Mouse (Mus musculus): Measurements from ENCODE around the gene Pkn3. TPM values are rescaled to one million over a fixed set of nuclear protein-coding genes. Genes with fewer than 3 reads are reported as not detected.
"Not testable (repeated sequence)": the region's sequence is repeated elsewhere in the genome, so short reads cannot be mapped to it uniquely, and the experiment has no call there.

The Pkn3 gene
- total RNA-seq, 2 experiments from 2014 or later = 2.5 to 3.9 TPM

- DNase-seq (ENCODE audit: low spot score) = peak; percentile 41
Measured at GRCm38 (mm10) chr2:30095882-30096527, 18.5 kb downstream of the Pkn3 start.

- no peak for DNase-seq (ENCODE audit: low spot score)
Measured at GRCm38 (mm10) chr2:30100214-30100613, 22.7 kb downstream of the Pkn3 start.

- no peak for DNase-seq (ENCODE audit: low spot score)
Measured at GRCm38 (mm10) chr2:30106364-30106763, 28.9 kb downstream of the Pkn3 start.

GRCm38 (mm10) chr2:30107646-30108045, 30.2 kb downstream of the Pkn3 start:
- no peak for DNase-seq (ENCODE audit: low spot score)

GRCm38 (mm10) chr2:30108260-30108659, 30.8 kb downstream of the Pkn3 start:
- no peak for DNase-seq (ENCODE audit: low spot score)

- DNase-seq (ENCODE audit: low spot score) = no peak
Measured at GRCm38 (mm10) chr2:30111500-30111899, 34.0 kb downstream of the Pkn3 start.

- DNase-seq (ENCODE audit: low spot score) = no peak
Measured at GRCm38 (mm10) chr2:30112564-30112963, 35.1 kb downstream of the Pkn3 start.

GRCm38 (mm10) chr2:30119641-30120051, 42.2 kb downstream of the Pkn3 start:
- no peak for DNase-seq (ENCODE audit: low spot score)

GRCm38 (mm10) chr2:30120269-30120668, 42.8 kb downstream of the Pkn3 start:
- DNase-seq (ENCODE audit: low spot score) = no peak

- DNase-seq (ENCODE audit: low spot score) = no peak
Measured at GRCm38 (mm10) chr2:30122766-30123165, 45.3 kb downstream of the Pkn3 start.

GRCm38 (mm10) chr2:30123729-30124471, 46.4 kb downstream of the Pkn3 start:
- DNase-seq (ENCODE audit: low spot score) = peak; percentile 14

- DNase-seq (ENCODE audit: low spot score) = peak; percentile 97
Measured at GRCm38 (mm10) chr2:30124472-30125274, 47.2 kb downstream of the Pkn3 start, which contains the start of gene Zer1. TSS of gene Zer1 (minus strand) at chr2:30124585.

- DNase-seq (ENCODE audit: low spot score) = peak; percentile 42
Measured at GRCm38 (mm10) chr2:30128789-30129188, 51.3 kb downstream of the Pkn3 start.

GRCm38 (mm10) chr2:30130156-30130555, 52.7 kb downstream of the Pkn3 start:
- no peak for DNase-seq (ENCODE audit: low spot score)

- DNase-seq (ENCODE audit: low spot score) = not testable (repeated sequence)
Measured at GRCm38 (mm10) chr2:30131240-30131639, 53.8 kb downstream of the Pkn3 start.

- DNase-seq (ENCODE audit: low spot score) = peak; percentile 48
Measured at GRCm38 (mm10) chr2:30132801-30133612, 55.5 kb downstream of the Pkn3 start.

- peak; percentile 99 for DNase-seq (ENCODE audit: low spot score)
Measured at GRCm38 (mm10) chr2:30133613-30134377, 56.3 kb downstream of the Pkn3 start, which contains the start of gene Tbc1d13. TSS of gene Tbc1d13 (plus strand) at chr2:30133746.

- DNase-seq (ENCODE audit: low spot score) = no peak
Measured at GRCm38 (mm10) chr2:30134378-30134711, 56.9 kb downstream of the Pkn3 start.

GRCm38 (mm10) chr2:30134928-30135620, 57.6 kb downstream of the Pkn3 start:
- DNase-seq (ENCODE audit: low spot score) = no peak

- no peak for DNase-seq (ENCODE audit: low spot score)
Measured at GRCm38 (mm10) chr2:30136458-30136857, 59.0 kb downstream of the Pkn3 start.

Data from gastrocnemius, adult 18-20 months (tissue).